Mouse (Mus musculus): ENCODE data around the gene Farsb. TPM values are rescaled to one million over a fixed set of nuclear protein-coding genes. Genes with fewer than 3 reads are reported as not detected.
A peak's percentile ranks its signal among the peaks of the same experiment; 100 is the strongest.

The Farsb gene
- 121 and 123 TPM in 2 replicates for polyA plus RNA-seq (2015; fragmentation: Nextera tagmentation; extraction: Ambion mirVana)

DNA sequence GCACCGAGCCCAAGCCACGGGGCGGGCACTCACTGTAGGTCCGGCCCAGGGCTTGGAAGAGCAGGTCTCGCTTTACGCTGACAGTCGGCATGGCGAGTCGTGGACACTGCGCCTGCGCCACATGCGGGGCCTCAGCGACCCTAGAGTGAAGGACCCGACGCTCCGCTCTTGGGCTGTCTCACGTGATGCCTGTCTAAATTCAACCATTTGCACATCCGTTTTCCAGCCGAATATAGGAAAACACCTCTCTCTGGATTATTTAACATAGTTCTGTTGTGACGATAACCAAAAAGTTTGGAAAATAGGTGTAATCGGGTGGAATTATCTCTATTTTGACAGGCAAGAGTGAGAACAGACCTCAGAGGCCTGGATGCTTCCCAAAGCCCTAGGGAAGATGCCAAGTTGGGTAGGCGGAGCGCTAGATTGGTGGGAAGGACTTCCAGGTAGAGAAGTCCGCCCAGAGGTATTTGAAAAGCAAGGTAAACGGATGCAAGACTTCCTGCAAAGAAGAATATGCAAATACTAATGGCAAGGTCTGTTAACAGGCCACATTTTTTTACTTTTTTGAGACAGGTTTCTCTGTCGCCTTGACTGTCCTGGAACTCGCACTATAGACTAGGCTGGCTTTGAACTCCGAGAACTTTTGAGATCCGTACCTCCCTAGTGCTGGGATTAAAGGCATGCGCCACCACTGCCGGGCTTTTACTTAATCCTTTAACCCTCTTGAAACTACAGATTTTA lies at the start of gene Farsb:
Farsb (minus strand) TSS at position 146 of the 741 bp plus-strand sequence.
- peak; percentile 95 for ATAC-seq (ENCODE audit: insufficient number of reproducible peaks, low FRiP score, low TSS enrichment, low read depth)
- no peaks in the 10 kb centered on the region for H3K27me3 ChIP-seq
- H3K36me3 ChIP-seq, result 0 out of 2 replicates have a peak, but pooled peaks cover 2% of the 10 kb centered on the region
- under 1% methylated on average over 31 of the region's 31 CpGs for WGBS
- H3K9me3 ChIP-seq (replicated peaks), result no peaks in the 10 kb centered on the region
- peak within 1 kb of the TSS; percentile 86 for H3K27ac ChIP-seq (replicated peaks)
- H3K9ac ChIP-seq, result peak within 1 kb of the TSS; percentile 96
- peak within 1 kb of the TSS; percentile 94 for H3K4me3 ChIP-seq (replicated peaks)
- peak within 1 kb of the TSS; percentile 79 for H3K4me2 ChIP-seq (replicated peaks)
- H3K4me1 ChIP-seq, result peaks cover 31% of the 10 kb centered on the region

GRCm38 (mm10) chr1:78538396-78538795 lies 49.7 kb upstream of the Farsb start:
- peaks cover 30% of the 10 kb centered on the region for H3K4me1 ChIP-seq
- 0 out of 2 replicates have a peak overlapping the region, but pooled peaks have one; percentile 9 for H3K27ac ChIP-seq (replicated peaks)
- no peak overlapping the region for H3K4me3 ChIP-seq (replicated peaks)
- no peaks in the 10 kb centered on the region for H3K36me3 ChIP-seq
- 48% methylated on average over 5 of the region's 5 CpGs for WGBS
- no peak for ATAC-seq (ENCODE audit: insufficient number of reproducible peaks, low FRiP score, low TSS enrichment, low read depth)
- H3K27me3 ChIP-seq, result 0 out of 2 replicates have a peak, but pooled peaks cover 4% of the 10 kb centered on the region
- no peaks in the 10 kb centered on the region for H3K9me3 ChIP-seq (replicated peaks)
- no peak overlapping the region for H3K9ac ChIP-seq
- H3K4me2 ChIP-seq (replicated peaks), result peak overlapping the region; percentile 79; the same call in 1 of the 2 replicates

- H3K9ac ChIP-seq, result 0 out of 2 replicates have a peak overlapping the region, but pooled peaks have one; percentile 28
- ATAC-seq (ENCODE audit: insufficient number of reproducible peaks, low FRiP score, low TSS enrichment, low read depth), result peak; percentile 86
Measured at GRCm38 (mm10) chr1:78537494-78538010, 48.9 kb upstream of the Farsb start.

GRCm38 (mm10) chr1:78536310-78537164 lies 47.8 kb upstream of the Farsb start:
- Histone ChIP-seq H3K27ac (replicated peaks) (no peak overlapping the region), H3K9ac (no peak overlapping the region), H3K4me3 (replicated peaks) (peak overlapping the region; percentile 42), H3K9me3 (replicated peaks) (no peaks in the 10 kb centered on the region), H3K4me1 (peaks cover 30% of the 10 kb centered on the region), H3K4me2 (replicated peaks) (peak overlapping the region; percentile 79), H3K36me3 (no peaks in the 10 kb centered on the region), H3K27me3 (0 out of 2 replicates have a peak, but pooled peaks cover 4% of the 10 kb centered on the region)
- ATAC-seq (ENCODE audit: insufficient number of reproducible peaks, low FRiP score, low TSS enrichment, low read depth), result no peak
- WGBS, result 30% methylated on average over 19 of the region's 19 CpGs

More at GRCm38 (mm10) chr1:78537494-78538010, 48.9 kb upstream of the Farsb start:
- 9% methylated on average over 16 of the region's 16 CpGs for WGBS
- H3K27me3 ChIP-seq, result 0 out of 2 replicates have a peak, but pooled peaks cover 4% of the 10 kb centered on the region
- H3K4me3 ChIP-seq (replicated peaks), result peak overlapping the region; percentile 42
- H3K9me3 ChIP-seq (replicated peaks), result no peaks in the 10 kb centered on the region
- H3K4me2 ChIP-seq (replicated peaks), result peak overlapping the region; percentile 79
- peak overlapping the region; percentile 82 for H3K27ac ChIP-seq (replicated peaks)
- no peaks in the 10 kb centered on the region for H3K36me3 ChIP-seq
- H3K4me1 ChIP-seq, result peaks cover 30% of the 10 kb centered on the region

DNA sequence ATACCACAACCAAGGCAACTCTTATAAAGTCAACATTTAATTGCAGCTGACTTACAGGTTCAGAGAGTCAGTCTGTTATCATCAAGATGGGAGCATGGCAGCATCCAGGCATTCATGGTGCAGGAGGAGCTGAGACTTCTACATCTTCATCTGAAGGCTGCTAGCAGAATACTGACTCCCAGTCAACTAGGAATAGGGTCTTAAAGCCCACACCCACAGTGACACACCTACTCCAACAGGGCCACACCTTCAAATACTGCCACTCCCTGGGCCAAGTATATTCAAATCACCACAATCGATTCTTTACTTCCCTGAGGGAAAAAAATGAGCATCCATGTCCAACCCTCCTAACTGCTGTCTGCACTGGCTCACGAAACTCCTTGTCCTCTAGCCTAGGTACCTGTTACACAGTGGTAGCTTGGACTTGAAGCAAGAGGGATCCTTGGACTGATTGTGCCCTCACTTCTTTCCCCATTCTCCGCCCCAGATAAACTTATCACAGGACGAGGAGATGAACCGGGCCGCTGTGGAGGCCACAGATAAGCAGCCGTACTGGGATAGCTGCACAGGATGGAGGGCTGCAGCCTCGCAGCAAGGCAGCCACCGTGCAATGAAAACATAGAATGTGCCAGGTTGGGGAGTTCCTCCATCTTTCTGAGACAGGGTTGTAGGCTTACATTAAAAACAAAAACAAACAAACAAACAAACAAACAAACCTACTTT lies 45.9 kb upstream of the Farsb start:
- Histone ChIP-seq H3K9me3 (replicated peaks) (no peaks in the 10 kb centered on the region), H3K4me2 (replicated peaks) (no peak overlapping the region), H3K27me3 (0 out of 2 replicates have a peak, but pooled peaks cover 4% of the 10 kb centered on the region), H3K36me3 (no peaks in the 10 kb centered on the region), H3K9ac (no peak overlapping the region), H3K4me1 (peaks cover 25% of the 10 kb centered on the region), H3K27ac (replicated peaks) (no peak overlapping the region), H3K4me3 (replicated peaks) (no peak overlapping the region)
- ATAC-seq (ENCODE audit: insufficient number of reproducible peaks, low FRiP score, low TSS enrichment, low read depth), result no peak
- 87% methylated on average over 9 of the region's 9 CpGs for WGBS

GRCm38 (mm10) chr1:78532184-78532800 lies 43.6 kb upstream of the Farsb start:
- ATAC-seq (ENCODE audit: insufficient number of reproducible peaks, low FRiP score, low TSS enrichment, low read depth), result peak; percentile 64; the same call in 1 of the 2 replicates

GRCm38 (mm10) chr1:78530500-78531215 lies 42.0 kb upstream of the Farsb start:
- no peak for ATAC-seq (ENCODE audit: insufficient number of reproducible peaks, low FRiP score, low TSS enrichment, low read depth)
- no peak overlapping the region for H3K4me2 ChIP-seq (replicated peaks)
- H3K4me1 ChIP-seq, result no peaks in the 10 kb centered on the region
- no peak overlapping the region for H3K27ac ChIP-seq (replicated peaks)
- no peaks in the 10 kb centered on the region for H3K36me3 ChIP-seq
- 0 out of 2 replicates have a peak, but pooled peaks cover 4% of the 10 kb centered on the region for H3K27me3 ChIP-seq
- WGBS, result 70% methylated on average over 7 of the region's 7 CpGs
- no peaks in the 10 kb centered on the region for H3K9me3 ChIP-seq (replicated peaks)
- no peak overlapping the region for H3K9ac ChIP-seq
- no peak overlapping the region for H3K4me3 ChIP-seq (replicated peaks)

More at GRCm38 (mm10) chr1:78532184-78532800, 43.6 kb upstream of the Farsb start:
- no peak overlapping the region for H3K27ac ChIP-seq (replicated peaks)
- H3K4me2 ChIP-seq (replicated peaks), result no peak overlapping the region
- no peak overlapping the region for H3K4me3 ChIP-seq (replicated peaks)
- 71% methylated on average over 15 of the region's 15 CpGs for WGBS
- no peaks in the 10 kb centered on the region for H3K9me3 ChIP-seq (replicated peaks)
- 0 out of 2 replicates have a peak, but pooled peaks cover 4% of the 10 kb centered on the region for H3K4me1 ChIP-seq
- H3K27me3 ChIP-seq, result 0 out of 2 replicates have a peak, but pooled peaks cover 4% of the 10 kb centered on the region
- H3K36me3 ChIP-seq, result no peaks in the 10 kb centered on the region
- H3K9ac ChIP-seq, result no peak overlapping the region

DNA sequence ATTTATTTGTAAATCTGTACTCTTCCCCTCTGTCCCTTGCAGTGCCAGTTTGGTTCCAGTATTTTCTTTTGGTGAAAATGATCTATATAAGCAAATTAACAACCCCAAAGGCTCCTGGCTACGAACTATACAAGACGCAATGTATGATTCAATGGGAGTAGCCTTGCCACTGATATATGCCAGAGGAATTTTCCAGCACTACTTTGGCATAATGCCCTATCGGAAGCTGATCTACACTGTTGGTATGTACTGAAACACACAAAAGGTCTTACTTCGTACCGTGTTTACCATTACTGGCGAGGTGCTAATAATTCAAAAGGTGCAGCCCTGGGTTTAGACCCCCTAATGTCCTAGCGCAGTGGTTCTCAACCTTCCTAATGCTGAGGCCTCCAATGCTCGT lies 40.3 kb upstream of the Farsb start:
- Histone ChIP-seq H3K9ac (no peak overlapping the region), H3K4me2 (replicated peaks) (no peak overlapping the region), H3K27me3 (no peaks in the 10 kb centered on the region), H3K36me3 (no peaks in the 10 kb centered on the region), H3K4me3 (replicated peaks) (no peak overlapping the region), H3K27ac (replicated peaks) (no peak overlapping the region), H3K4me1 (no peaks in the 10 kb centered on the region), H3K9me3 (replicated peaks) (no peaks in the 10 kb centered on the region)
- no peak for ATAC-seq (ENCODE audit: insufficient number of reproducible peaks, low FRiP score, low TSS enrichment, low read depth)
- WGBS, result 82% methylated on average over 8 of the region's 8 CpGs

DNA sequence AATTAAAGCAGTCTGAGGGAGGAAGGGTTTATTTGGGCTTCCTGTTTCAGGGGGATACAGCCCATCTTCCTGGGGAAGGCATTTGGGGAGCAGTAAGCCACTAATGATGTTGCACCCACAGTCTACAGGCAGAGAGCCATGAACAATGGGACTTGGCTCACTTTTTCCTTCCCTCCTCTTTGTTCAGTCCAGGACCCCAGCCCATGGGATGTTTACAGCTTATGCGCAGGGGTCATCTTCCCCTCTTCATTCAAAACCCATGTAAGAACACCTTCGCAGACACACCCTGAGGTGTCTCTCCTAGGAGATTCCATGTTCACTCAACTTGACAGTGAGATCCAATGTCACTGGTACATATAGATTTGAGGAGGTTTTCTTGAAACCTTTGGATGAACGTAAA lies 39.7 kb upstream of the Farsb start:
- Histone ChIP-seq H3K9me3 (replicated peaks) (no peaks in the 10 kb centered on the region), H3K27me3 (no peaks in the 10 kb centered on the region), H3K4me1 (no peaks in the 10 kb centered on the region), H3K4me2 (replicated peaks) (no peak overlapping the region), H3K9ac (no peak overlapping the region), H3K36me3 (no peaks in the 10 kb centered on the region), H3K27ac (replicated peaks) (no peak overlapping the region), H3K4me3 (replicated peaks) (no peak overlapping the region)
- ATAC-seq (ENCODE audit: insufficient number of reproducible peaks, low FRiP score, low TSS enrichment, low read depth), result no peak
- 94% methylated on average over 3 of the region's 3 CpGs for WGBS

Data from embryonic facial prominence, embryonic 15.5 days (tissue).